Mouse (Mus musculus): ENCODE measurements around the gene Iqgap1.
A peak's percentile ranks its signal among the peaks of the same experiment; 100 is the strongest.

The Iqgap1 gene

GRCm38 (mm10) chr7:80704066-80704465, 121.7 kb downstream of the Iqgap1 start:
- no peak for DNase-seq

- DNase-seq = no peak
Measured at GRCm38 (mm10) chr7:80702510-80702909, 123.3 kb downstream of the Iqgap1 start.

GRCm38 (mm10) chr7:80699709-80700108, 126.1 kb downstream of the Iqgap1 start:
- DNase-seq = no peak

GRCm38 (mm10) chr7:80698940-80699339, 126.8 kb downstream of the Iqgap1 start:
- no peak for DNase-seq

- DNase-seq = no peak
Measured at GRCm38 (mm10) chr7:80697859-80698258, 127.9 kb downstream of the Iqgap1 start.

- DNase-seq = no peak
Measured at GRCm38 (mm10) chr7:80696903-80697302, 128.9 kb downstream of the Iqgap1 start.

- no peak for DNase-seq
Measured at GRCm38 (mm10) chr7:80696334-80696733, 129.4 kb downstream of the Iqgap1 start.

GRCm38 (mm10) chr7:80692472-80692871, 133.3 kb downstream of the Iqgap1 start:
- DNase-seq = no peak

GRCm38 (mm10) chr7:80691131-80691530, 134.6 kb downstream of the Iqgap1 start:
- no peak for DNase-seq

GRCm38 (mm10) chr7:80689221-80689591, 136.6 kb downstream of the Iqgap1 start:
- no peak for DNase-seq

- DNase-seq = peak; percentile 63 to 73
Measured at GRCm38 (mm10) chr7:80688556-80689220, 137.1 kb downstream of the Iqgap1 start, which contains the start of gene Crtc3. Gene Crtc3, minus strand, starts transcription at chr7:80688877.

GRCm38 (mm10) chr7:80687721-80688555, 137.8 kb downstream of the Iqgap1 start:
- DNase-seq = peak; percentile 57 to 58

- DNase-seq = no peak
Measured at GRCm38 (mm10) chr7:80685639-80686038, 140.1 kb downstream of the Iqgap1 start.

GRCm38 (mm10) chr7:80682630-80683029, 143.1 kb downstream of the Iqgap1 start:
- DNase-seq = no peak

GRCm38 (mm10) chr7:80680218-80680847, 145.4 kb downstream of the Iqgap1 start:
- peak; percentile 29 to 33 for DNase-seq

GRCm38 (mm10) chr7:80672323-80672722, 153.5 kb downstream of the Iqgap1 start:
- no peak for DNase-seq

- DNase-seq = no peak
Measured at GRCm38 (mm10) chr7:80670889-80671288, 154.9 kb downstream of the Iqgap1 start.

- no peak for DNase-seq
Measured at GRCm38 (mm10) chr7:80667190-80667589, 158.6 kb downstream of the Iqgap1 start.

- DNase-seq = no peak
Measured at GRCm38 (mm10) chr7:80666198-80666915, 159.4 kb downstream of the Iqgap1 start.
